Mouse (Mus musculus): ENCODE results near the gene P2ry14. TPM values are rescaled to one million over a fixed set of nuclear protein-coding genes. Genes with fewer than 3 reads are reported as not detected.
"Not testable (repeated sequence)": the region's sequence is repeated elsewhere in the genome, so short reads cannot be mapped to it uniquely, and the experiment has no call there.

P2ry14 gene
- total RNA-seq, 2 experiments from 2014 or later = 1.0 to 1.7 TPM

GRCm38 (mm10) chr3:59109834-59110233, 43.6 kb downstream of the P2ry14 start:
- not testable (repeated sequence) for DNase-seq (ENCODE audit: low spot score in 2 of 2)

- DNase-seq (ENCODE audit: low spot score in 2 of 2) = no peak
Measured at GRCm38 (mm10) chr3:59107439-59107838, 46.0 kb downstream of the P2ry14 start.

GRCm38 (mm10) chr3:59104462-59104861, 49.0 kb downstream of the P2ry14 start:
- no peak for DNase-seq (ENCODE audit: low spot score in 2 of 2)

GRCm38 (mm10) chr3:59102146-59102545, 51.3 kb downstream of the P2ry14 start:
- DNase-seq (ENCODE audit: low spot score in 2 of 2) = no peak

GRCm38 (mm10) chr3:59101218-59101986, 52.0 kb downstream of the P2ry14 start, which contains the start of gene Gpr171:
TSS of gene Gpr171 (minus strand) at chr3:59101821.
- DNase-seq (ENCODE audit: low spot score in 2 of 2) = no peak

- no peak for DNase-seq (ENCODE audit: low spot score in 2 of 2)
Measured at GRCm38 (mm10) chr3:59098540-59098939, 54.9 kb downstream of the P2ry14 start.

- no peak for DNase-seq (ENCODE audit: low spot score in 2 of 2)
Measured at GRCm38 (mm10) chr3:59097421-59097820, 56.0 kb downstream of the P2ry14 start.

- DNase-seq (ENCODE audit: low spot score in 2 of 2) = no peak
Measured at GRCm38 (mm10) chr3:59092702-59093101, 60.7 kb downstream of the P2ry14 start.

- no peak for DNase-seq (ENCODE audit: low spot score in 2 of 2)
Measured at GRCm38 (mm10) chr3:59080919-59081318, 72.5 kb downstream of the P2ry14 start.

GRCm38 (mm10) chr3:59080293-59080916, 73.0 kb downstream of the P2ry14 start:
- no peak for DNase-seq (ENCODE audit: low spot score in 2 of 2)

- no peak for DNase-seq (ENCODE audit: low spot score in 2 of 2)
Measured at GRCm38 (mm10) chr3:59079327-59079726, 74.1 kb downstream of the P2ry14 start.

- no peak for DNase-seq (ENCODE audit: low spot score in 2 of 2)
Measured at GRCm38 (mm10) chr3:59078585-59078984, 74.8 kb downstream of the P2ry14 start.

GRCm38 (mm10) chr3:59077278-59077677, 76.1 kb downstream of the P2ry14 start:
- no peak for DNase-seq (ENCODE audit: low spot score in 2 of 2)

- DNase-seq (ENCODE audit: low spot score in 2 of 2) = not testable (repeated sequence)
Measured at GRCm38 (mm10) chr3:59069071-59069470, 84.3 kb downstream of the P2ry14 start.

GRCm38 (mm10) chr3:59066558-59067294, 86.7 kb downstream of the P2ry14 start:
- no peak for DNase-seq (ENCODE audit: low spot score in 2 of 2)

- no peak for DNase-seq (ENCODE audit: low spot score in 2 of 2)
Measured at GRCm38 (mm10) chr3:59065937-59066336, 87.5 kb downstream of the P2ry14 start.

Other genes with a start within 250 kb of the P2ry14 start
- gene Med12l, start 147.8 kb downstream of the P2ry14 start, total RNA-seq (2021) = 1 to 10 TPM; 6.4 to 6.9 TPM
- gene Gpr171, start 51.8 kb downstream of the P2ry14 start, total RNA-seq (2021) = under 1 TPM; 0.12 to 0.23 TPM
- not detected for gene Gpr87, start 41.5 kb upstream of the P2ry14 start, total RNA-seq (2021)
- gene P2ry13, start 57.3 kb upstream of the P2ry14 start, total RNA-seq (2021) = 1 to 10 TPM; 1.3 to 2.0 TPM
- gene P2ry12, start 109.3 kb upstream of the P2ry14 start, total RNA-seq (2021) = 1 to 10 TPM; 4.0 TPM
- gene Igsf10, start 190.8 kb upstream of the P2ry14 start, total RNA-seq (2021) = 10 to 100 TPM; 38.9 to 45.0 TPM

All from gastrocnemius, postnatal 4 days (tissue).